Mouse (Mus musculus): ENCODE measurements at regions not wholly inside any gene's neighbourhood (a gene's known extent, or its start where the extent isn't known, plus 50 kb on each side); places are given as distances from the start of the nearest gene placed in this dataset.
A peak's percentile ranks its signal among the peaks of the same experiment; 100 is the strongest.

DNA sequence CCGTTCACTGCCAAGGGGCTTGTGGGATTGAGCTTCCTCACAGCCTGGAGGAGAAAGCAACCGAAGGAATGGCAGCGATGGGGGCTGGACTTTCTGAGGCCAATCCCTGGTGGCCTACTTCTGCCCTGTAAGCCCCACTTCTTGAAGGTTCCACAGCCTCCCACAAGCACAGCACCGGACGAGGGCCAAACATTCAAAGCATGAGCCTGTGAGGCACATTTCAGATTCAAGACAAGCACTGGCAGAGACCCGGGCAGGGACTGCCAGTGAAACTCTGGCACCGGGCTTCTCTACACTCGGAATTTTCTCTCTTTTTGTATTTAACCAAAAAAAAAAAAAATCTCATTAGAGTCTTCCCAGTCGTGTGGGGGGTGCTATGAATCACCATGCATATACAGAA, 71.9 kb downstream of the Gas1 start:
- DNase-seq (ENCODE audit: low spot score): no peak
- Histone ChIP-seq H3K4me1 (replicated peaks; ENCODE audit: control insufficient read depth, insufficient read depth) (0 out of 2 replicates have a peak, but pooled peaks cover 1% of the 10 kb centered on the region), H3K4me3 (ENCODE audit: low read depth, low read length) (no peak overlapping the region), H3K9me3 (ENCODE audit: control insufficient read depth, low read length) (no peaks in the 10 kb centered on the region), H3K27ac (replicated peaks) (no peak overlapping the region), H3K36me3 (ENCODE audit: control insufficient read depth, insufficient read depth, low read length) (no peaks in the 10 kb centered on the region), H3K4me2 (replicated peaks; ENCODE audit: low read depth) (no peak overlapping the region), H3K27me3 (ENCODE audit: control insufficient read depth, insufficient read depth, low read length) (no peaks in the 10 kb centered on the region), H3K9ac (ENCODE audit: low read length) (no peak overlapping the region)
- TF ChIP-seq EP300 (optimal IDR thresholded peaks at IDR 0.05): no peak
- TF ChIP-seq CTCF (IDR thresholded peaks at IDR 0.05; ENCODE audit: low read depth): no peak
- ATAC-seq (ENCODE audit: low FRiP score, low TSS enrichment): no peak
- WGBS: 71% methylated on average over 9 of the region's 9 CpGs

GRCm38 (mm10) chr13:60101651-60102050, 75.5 kb downstream of the Gas1 start:
- H3K36me3 ChIP-seq (ENCODE audit: control insufficient read depth, insufficient read depth, low read length): no peaks in the 10 kb centered on the region
- WGBS: 66% methylated on average over 4 of the region's 4 CpGs
- H3K4me1 ChIP-seq (replicated peaks; ENCODE audit: control insufficient read depth, insufficient read depth): no peaks in the 10 kb centered on the region
- no peak overlapping the region for H3K9ac ChIP-seq (ENCODE audit: low read length)
- no peak overlapping the region for H3K4me2 ChIP-seq (replicated peaks; ENCODE audit: low read depth)
- no peak for ATAC-seq (ENCODE audit: low FRiP score, low TSS enrichment)
- no peak overlapping the region for H3K27ac ChIP-seq (replicated peaks)
- no peak for DNase-seq (ENCODE audit: low spot score)
- no peak overlapping the region for H3K4me3 ChIP-seq (ENCODE audit: low read depth, low read length)
- TF ChIP-seq EP300 (optimal IDR thresholded peaks at IDR 0.05) (no peak), CTCF (IDR thresholded peaks at IDR 0.05; ENCODE audit: low read depth) (no peak)
- H3K27me3 ChIP-seq (ENCODE audit: control insufficient read depth, insufficient read depth, low read length): no peaks in the 10 kb centered on the region
- H3K9me3 ChIP-seq (ENCODE audit: control insufficient read depth, low read length): no peaks in the 10 kb centered on the region

- Histone ChIP-seq H3K4me2 (replicated peaks; ENCODE audit: low read depth) (no peak overlapping the region), H3K4me1 (replicated peaks; ENCODE audit: control insufficient read depth, insufficient read depth) (no peaks in the 10 kb centered on the region), H3K4me3 (ENCODE audit: low read depth, low read length) (no peak overlapping the region), H3K9me3 (ENCODE audit: control insufficient read depth, low read length) (no peaks in the 10 kb centered on the region), H3K9ac (ENCODE audit: low read length) (no peak overlapping the region), H3K36me3 (ENCODE audit: control insufficient read depth, insufficient read depth, low read length) (no peaks in the 10 kb centered on the region), H3K27ac (replicated peaks) (peak overlapping the region; percentile 53; the same call in 1 of the 2 replicates), H3K27me3 (ENCODE audit: control insufficient read depth, insufficient read depth, low read length) (no peaks in the 10 kb centered on the region)
- 50% methylated on average over 12 of the region's 12 CpGs for WGBS
- TF ChIP-seq CTCF (IDR thresholded peaks at IDR 0.05; ENCODE audit: low read depth) (no peak), EP300 (optimal IDR thresholded peaks at IDR 0.05) (no peak)
- ATAC-seq (ENCODE audit: low FRiP score, low TSS enrichment) (peak; percentile 43; the same call in 1 of the 2 replicates), DNase-seq (ENCODE audit: low spot score) (no peak)
Measured at GRCm38 (mm10) chr13:60100130-60101112, 76.7 kb downstream of the Gas1 start.

DNA sequence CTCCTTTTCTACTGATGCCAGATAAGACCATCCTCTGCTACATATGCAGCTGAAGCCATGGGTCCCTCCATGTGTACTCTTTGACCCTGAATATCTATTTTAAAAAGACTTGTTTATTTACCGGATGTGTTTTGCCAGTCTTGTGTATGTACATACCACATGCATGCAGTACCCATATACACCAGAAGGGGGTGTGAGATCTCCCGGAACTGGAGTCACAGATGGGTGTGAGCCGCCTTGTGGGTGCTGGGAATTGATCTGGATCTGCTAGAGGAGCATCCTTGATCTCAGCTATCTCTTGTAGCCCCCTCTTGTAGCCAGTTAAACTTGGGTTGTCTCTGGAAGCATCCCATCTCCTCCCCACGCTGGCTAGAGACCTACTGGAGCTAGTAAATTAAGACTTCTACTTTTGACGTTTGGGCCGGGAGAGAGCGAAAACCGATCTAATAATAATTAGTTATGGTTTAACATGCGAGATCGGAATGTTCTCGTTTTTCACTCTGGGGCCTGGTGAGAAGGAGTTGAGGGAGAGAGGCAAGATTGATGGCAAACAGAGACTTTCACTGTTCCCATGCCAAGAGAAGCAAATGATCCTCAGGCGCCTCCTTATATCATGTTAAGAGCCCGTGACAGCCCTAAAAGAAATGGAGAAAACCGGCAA, 77.6 kb downstream of the Gas1 start:
- peak; percentile 73; the same call in 1 of the 2 replicates for ATAC-seq (ENCODE audit: low FRiP score, low TSS enrichment)
- Histone ChIP-seq H3K4me1 (replicated peaks; ENCODE audit: control insufficient read depth, insufficient read depth) (no peaks in the 10 kb centered on the region), H3K27ac (replicated peaks) (peak overlapping the region; percentile 53; the same call in 1 of the 2 replicates), H3K9me3 (ENCODE audit: control insufficient read depth, low read length) (no peaks in the 10 kb centered on the region), H3K4me3 (ENCODE audit: low read depth, low read length) (no peak overlapping the region), H3K9ac (ENCODE audit: low read length) (no peak overlapping the region), H3K4me2 (replicated peaks; ENCODE audit: low read depth) (no peak overlapping the region), H3K27me3 (ENCODE audit: control insufficient read depth, insufficient read depth, low read length) (no peaks in the 10 kb centered on the region), H3K36me3 (ENCODE audit: control insufficient read depth, insufficient read depth, low read length) (no peaks in the 10 kb centered on the region)
- WGBS: 53% methylated on average over 14 of the region's 14 CpGs
- TF ChIP-seq EP300 (optimal IDR thresholded peaks at IDR 0.05) (no peak), CTCF (IDR thresholded peaks at IDR 0.05; ENCODE audit: low read depth) (peak; percentile 68)
- DNase-seq (ENCODE audit: low spot score): peak; percentile 22

- H3K4me1 ChIP-seq (replicated peaks; ENCODE audit: control insufficient read depth, insufficient read depth): no peaks in the 10 kb centered on the region
- H3K36me3 ChIP-seq (ENCODE audit: control insufficient read depth, insufficient read depth, low read length): no peaks in the 10 kb centered on the region
- no peak for DNase-seq (ENCODE audit: low spot score)
- H3K4me3 ChIP-seq (ENCODE audit: low read depth, low read length): no peak overlapping the region
- H3K9ac ChIP-seq (ENCODE audit: low read length): no peak overlapping the region
- WGBS: 81% methylated on average over 3 of the region's 3 CpGs
- no peaks in the 10 kb centered on the region for H3K9me3 ChIP-seq (ENCODE audit: control insufficient read depth, low read length)
- TF ChIP-seq EP300 (optimal IDR thresholded peaks at IDR 0.05): no peak
- no peak for TF ChIP-seq CTCF (IDR thresholded peaks at IDR 0.05; ENCODE audit: low read depth)
- ATAC-seq (ENCODE audit: low FRiP score, low TSS enrichment): no peak
- no peak overlapping the region for H3K27ac ChIP-seq (replicated peaks)
- no peaks in the 10 kb centered on the region for H3K27me3 ChIP-seq (ENCODE audit: control insufficient read depth, insufficient read depth, low read length)
- no peak overlapping the region for H3K4me2 ChIP-seq (replicated peaks; ENCODE audit: low read depth)
Measured at GRCm38 (mm10) chr13:60098394-60098793, 78.8 kb downstream of the Gas1 start.
